Mouse (Mus musculus) spleen, embryonic (tissue): Measurements from ENCODE around the gene Bricd5.
"Not testable (repeated sequence)": the region's sequence is repeated elsewhere in the genome, so short reads cannot be mapped to it uniquely, and the experiment has no call there.

Source experiments
- CTCF ChIA-PET: fragments of 350-600 bp; sonication (Branson Sonifier 250); formaldehyde crosslinking; loops from one replicate; lab custom pipeline; 2022; lab: Charles Lee

Gene Bricd5

DNA sequence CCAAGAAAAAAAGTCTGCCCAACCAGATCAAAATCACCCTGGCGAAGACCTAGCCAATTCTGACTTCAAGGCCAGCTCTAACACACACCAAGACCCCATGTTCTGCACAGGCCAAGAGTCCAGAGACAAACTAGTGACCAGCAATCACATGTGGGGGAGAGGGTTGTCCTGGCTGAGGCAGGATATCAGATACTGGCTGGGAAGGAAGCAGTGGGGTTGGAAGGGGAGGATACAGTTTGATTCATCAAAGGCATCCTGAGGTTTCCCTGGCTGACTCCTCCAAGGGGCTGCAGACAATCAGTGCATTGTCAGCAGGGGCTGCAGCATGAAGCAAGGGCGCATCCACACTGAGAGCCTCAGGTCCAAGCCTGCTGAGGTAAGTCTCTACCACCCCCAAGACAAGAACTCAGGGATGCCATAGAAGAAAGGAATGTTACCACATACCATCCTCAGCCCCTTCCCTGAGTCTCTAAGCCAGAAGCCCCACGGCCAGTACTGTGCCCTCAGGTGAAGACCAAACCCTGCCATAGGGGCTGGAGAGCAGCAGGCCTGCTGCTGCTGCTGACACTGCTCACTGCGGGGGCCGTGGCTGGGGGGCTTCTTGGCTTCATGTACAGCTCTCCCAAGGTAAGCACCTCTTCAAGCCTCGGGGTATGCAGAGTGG, at the start of gene Bricd5:
Gene Bricd5 (plus strand): TSS at position 273 of the 664 bp plus-strand sequence.
- CTCF ChIA-PET: no interaction called here

DNA sequence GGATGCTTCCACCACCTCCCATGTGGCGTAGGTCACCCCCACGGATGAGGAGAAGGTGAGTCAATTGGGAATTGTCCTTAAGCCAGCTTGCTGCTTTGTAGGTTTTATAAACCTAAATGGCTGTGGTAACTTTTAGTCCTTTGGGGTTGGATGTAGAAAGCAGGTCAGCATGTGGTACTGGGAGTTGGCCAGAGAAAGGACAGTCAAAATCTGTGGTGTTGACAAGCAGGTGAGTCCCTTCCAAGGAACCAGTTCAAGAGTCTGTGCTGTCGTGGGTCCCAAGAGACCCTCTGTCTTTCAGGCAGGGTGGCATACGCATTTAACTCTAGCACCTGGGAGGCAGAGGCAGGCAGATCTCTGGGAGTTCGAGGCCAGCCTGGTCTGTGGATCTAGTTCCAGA, 49.2 kb upstream of the Bricd5 start:
- CTCF ChIA-PET: no interaction called here

DNA sequence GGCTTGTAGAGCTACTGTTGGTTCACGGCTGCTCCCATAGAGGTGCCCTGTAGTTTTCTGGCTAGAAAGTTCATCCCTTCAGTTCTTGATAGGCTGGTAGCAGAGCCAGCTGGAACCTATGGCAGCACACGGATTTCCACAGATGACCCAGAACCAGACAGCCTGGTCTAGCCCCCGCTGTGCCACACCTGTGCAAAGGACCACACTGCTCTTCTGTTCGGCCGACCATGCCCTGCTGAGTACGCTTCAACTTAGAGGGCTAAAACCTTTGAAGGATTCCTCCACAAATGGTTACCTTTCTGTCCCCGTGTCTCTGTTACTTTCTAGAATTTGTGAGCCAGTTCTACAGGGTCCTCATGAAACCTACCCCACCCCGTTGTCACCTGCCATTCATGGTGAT, 48.4 kb upstream of the Bricd5 start:
- CTCF ChIA-PET: interaction anchor here (0.6 kb wide), 1 partner anchor 213 kb away, joined by 3 read pairs; no protein-coding TSS in a partner anchor

DNA sequence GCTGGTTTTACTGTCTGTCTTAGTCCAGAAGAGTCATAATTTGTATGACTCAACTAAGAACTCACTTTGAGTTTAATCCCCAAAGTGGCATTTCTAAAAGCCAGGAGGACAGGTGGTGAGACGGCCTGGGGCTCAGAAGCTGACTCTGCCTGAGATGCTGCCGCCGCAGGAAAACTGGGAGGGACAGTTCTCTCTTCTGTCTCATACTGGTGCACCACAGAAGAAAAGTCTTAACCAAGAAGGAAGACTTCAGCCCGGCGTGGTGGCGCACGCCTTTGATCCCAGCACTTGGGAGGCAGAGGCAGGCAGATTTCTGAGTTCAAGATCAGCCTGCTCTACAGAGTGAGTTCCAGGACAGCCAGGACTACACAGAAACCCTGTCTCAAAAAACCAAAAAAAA, 47.8 kb upstream of the Bricd5 start:
- CTCF ChIA-PET: no interaction called here

DNA sequence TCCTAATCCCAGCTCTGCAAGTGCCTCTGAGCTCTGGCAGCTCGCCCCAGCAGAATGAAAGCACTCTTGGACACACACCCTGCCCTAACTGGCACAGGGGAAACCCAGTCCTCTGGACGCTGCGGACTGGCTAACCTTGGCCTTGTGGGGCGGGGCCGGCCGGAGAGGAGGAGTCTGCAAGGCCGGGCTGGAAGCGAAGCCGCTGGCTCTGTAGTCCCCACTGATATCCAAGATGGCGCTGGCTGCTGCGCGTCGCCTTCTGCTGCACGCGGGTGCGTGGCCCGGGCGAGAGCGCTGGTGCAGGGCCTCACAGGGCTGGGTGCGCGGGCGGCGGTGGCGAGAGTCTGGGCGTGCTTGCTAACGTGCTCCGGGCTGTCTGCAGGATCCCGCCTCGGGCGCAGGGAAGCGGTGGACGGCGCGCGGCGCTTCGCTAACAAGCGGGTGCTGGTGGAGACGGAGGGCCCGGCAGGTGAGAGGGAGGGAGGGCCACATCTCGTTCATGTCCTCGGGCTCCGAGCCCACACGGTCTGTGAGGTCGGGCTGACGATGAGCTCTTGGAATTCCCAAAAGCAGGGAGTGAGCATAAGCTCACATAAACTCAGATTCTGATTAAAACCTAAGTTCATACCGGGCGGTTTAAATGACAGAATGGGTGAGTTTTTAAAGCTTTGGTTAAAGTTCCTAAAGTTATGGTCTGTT, 47.1 kb upstream of the Bricd5 start, which contains the start of gene Eci1:
Gene Eci1 (plus strand): TSS at position 171 of the 699 bp plus-strand sequence.
- CTCF ChIA-PET: interaction anchor here (0.5 kb wide), 1 partner anchor 7 kb away, joined by 5 read pairs; no protein-coding TSS in a partner anchor

DNA sequence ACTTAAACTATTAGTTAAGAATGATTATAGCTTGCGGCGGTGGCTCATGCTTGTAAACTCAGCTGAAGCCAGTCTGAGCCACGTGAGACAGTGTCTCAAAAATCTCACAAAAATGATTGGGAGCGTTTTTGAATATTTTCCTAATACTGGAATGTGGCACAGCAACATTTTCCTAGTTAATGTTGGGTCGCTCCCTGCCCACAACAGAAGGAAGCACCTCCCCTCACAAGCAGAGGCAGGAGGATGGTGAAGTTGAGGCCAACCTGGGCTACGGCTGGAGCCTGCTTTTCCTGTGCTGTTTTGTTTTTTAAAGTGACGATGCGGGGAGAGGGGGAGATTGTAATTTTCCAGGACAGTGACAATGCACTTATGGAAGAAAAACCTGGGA, 46.5 kb upstream of the Bricd5 start:
- CTCF ChIA-PET: interaction anchor here (0.5 kb wide), 1 partner anchor 8 kb away, joined by 5 read pairs; no protein-coding TSS in a partner anchor

DNA sequence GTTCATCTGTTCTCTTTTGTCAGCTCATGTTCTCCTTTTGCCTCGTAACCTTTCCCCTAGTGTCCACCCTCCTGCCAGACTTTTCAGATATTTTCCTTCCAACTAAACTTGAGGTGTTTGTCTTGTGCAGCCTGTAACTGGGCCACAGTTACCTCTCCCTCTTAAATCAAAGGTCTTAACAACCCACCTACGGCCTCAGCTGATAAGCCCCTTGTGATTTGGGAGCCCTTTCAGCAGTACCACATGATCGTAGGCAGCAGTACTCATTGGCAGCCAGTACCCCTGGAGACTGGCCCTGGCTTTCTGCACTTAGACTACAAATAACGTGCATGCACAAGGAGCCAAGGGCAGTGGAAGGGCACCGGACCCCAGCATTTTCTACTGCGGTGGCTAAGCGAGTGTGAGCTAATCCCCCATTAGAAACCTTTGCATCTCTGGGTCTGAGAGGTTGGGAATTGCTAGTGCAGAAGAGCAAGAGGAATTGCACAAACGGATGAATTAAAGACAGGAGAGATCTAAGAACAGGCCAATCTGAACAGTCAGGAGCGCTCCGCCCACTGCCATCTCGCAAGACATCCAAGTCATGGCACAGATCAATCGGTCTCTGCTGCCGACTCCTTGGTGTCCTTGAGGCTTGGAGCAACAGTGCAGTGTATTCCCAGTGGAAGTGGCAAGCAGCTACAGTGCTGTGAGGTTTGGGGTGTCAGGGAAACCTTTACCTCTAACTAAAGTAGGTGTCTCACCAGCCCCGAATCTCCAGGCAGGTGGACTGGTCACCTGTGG, 44.3 kb upstream of the Bricd5 start:
- CTCF ChIA-PET: interaction anchor here (0.6 to 0.7 kb wide), 3 partner anchors 283 to 1457 kb away, joined by 4 to 12 read pairs (median 10); no protein-coding TSS in a partner anchor

DNA sequence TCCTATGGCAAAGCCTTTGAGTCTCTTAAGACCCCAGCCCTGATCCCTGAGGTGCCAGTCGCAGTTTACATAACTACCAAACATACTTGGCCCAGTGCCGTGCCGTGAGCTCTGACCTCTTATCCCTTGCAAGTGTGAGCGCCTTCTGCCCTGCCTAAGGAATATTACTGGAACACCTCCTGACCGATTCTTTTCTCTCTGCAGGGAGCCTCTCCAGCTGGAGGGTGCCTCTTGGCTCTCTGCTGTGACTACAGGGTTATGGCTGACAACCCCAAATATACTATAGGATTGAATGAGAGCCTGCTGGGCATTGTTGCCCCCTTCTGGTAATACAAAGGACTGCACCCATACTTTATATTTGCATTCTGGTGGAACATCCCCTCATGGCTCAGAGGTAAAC, 36.7 kb upstream of the Bricd5 start:
- CTCF ChIA-PET: interaction anchor here (0.6 to 1.2 kb wide), 3 partner anchors 15 to 286 kb away, joined by 3 to 16 read pairs (median 3); no protein-coding TSS in a partner anchor

DNA sequence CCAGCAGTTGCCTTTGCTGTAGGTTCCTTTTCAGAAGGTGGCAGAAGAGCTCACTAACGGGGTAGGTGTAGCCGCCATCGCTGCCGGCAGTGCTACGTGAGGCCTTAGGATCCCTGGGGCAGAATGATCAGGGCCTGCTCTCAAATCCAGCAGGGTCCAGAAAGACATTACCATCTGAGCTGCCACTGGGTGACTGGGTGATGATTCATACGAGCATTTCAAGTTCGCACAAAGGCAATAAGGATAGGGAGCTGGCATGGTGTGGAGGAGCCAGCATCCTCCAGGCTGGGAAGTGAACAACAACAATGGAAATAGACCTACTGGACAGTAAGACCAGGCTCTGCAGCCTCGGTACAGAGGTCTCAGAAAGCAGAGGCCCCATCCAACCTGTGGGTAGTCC, 33.3 kb upstream of the Bricd5 start:
- CTCF ChIA-PET: interaction anchor here (0.6 kb wide), 1 partner anchor 144 kb away, joined by 3 read pairs; no protein-coding TSS in a partner anchor

DNA sequence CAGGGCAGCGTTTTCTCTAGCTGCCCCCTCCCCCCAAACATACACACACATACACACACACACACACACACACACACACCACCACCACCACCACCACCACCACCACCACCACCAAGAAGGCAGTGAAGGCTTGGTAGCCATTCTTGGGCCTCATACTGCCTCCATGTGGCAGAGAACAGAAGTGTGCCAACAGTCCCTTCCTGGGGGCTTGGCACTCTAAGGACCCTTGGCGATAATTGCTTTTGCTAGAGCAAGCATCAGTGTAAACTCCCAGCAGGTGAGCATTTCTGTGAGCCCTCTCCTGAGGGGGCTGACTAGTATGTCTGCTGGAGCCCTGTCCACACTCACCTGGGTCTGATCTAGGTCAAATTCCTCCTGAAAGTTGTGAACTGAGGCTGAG, 32.5 kb upstream of the Bricd5 start:
- CTCF ChIA-PET: interaction anchor here (0.6 kb wide), 1 partner anchor 144 kb away, joined by 3 read pairs; no protein-coding TSS in a partner anchor

DNA sequence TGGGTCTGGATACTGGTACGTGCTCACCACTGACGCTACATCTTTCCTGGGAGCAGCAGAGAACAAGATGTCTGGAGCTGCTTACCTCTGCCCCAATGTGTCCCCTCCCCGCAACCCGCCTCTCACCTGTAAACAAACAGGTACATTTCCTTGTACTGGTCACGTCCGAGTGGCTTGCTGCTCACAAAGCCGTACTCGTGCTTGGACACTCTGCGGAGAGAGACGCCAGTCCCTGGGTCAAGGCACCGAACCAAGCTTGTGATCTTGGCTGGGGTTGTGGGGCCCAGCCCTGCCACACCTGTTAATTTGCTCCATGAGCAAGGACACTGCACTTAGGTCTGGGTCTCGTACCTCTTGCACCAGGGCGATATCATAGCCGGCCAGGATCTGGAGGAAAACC, 31.6 kb upstream of the Bricd5 start:
- CTCF ChIA-PET: no interaction called here

DNA sequence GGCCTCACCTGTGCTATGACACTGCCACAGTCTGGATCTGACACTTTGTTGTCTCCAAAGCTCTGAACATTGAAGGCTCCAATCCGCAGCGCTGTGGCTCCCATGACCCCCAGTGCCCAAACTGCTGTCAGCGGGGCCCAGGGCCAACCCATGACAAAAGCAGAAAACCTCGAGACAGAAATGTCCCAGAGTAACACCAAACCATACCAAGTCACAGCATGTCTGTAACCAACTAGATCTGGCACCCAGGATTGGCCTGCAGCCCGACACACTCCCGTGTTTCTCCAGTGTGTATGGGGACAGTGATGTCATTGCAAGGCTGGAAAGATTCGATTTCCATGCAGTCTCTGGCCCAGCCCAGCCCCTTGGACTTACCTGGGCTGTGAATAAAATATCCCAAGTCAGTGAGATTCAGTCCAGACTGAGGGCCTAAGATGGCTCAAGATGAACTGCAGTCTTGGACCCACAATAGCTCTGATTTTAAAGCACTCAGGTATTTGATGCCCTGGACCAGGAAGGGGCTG, 31.0 kb upstream of the Bricd5 start, which contains the start of gene Dnase1l2:
Gene Dnase1l2 (minus strand): TSS at position 474 of the 524 bp plus-strand sequence.
- CTCF ChIA-PET: no interaction called here

DNA sequence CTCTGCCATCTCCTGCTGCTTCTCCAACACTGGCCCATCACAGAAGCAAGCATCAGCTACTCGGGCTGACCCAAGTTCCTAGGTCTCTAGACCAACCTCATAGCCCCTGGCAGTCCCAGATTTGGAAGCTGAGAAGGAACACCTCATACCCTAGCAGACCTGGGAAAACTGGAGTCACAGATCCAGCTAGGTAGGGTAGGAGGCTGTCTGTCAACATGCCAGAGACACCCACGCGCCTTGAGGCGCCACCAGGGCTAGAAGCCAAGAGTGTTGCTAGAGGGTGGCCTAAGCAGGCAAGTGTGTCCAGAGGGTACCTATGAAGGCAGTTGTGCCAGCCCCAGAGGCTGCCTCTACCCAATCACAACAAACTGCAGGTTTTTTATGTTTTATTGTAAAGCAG, 30.3 kb upstream of the Bricd5 start:
- CTCF ChIA-PET: no interaction called here

DNA sequence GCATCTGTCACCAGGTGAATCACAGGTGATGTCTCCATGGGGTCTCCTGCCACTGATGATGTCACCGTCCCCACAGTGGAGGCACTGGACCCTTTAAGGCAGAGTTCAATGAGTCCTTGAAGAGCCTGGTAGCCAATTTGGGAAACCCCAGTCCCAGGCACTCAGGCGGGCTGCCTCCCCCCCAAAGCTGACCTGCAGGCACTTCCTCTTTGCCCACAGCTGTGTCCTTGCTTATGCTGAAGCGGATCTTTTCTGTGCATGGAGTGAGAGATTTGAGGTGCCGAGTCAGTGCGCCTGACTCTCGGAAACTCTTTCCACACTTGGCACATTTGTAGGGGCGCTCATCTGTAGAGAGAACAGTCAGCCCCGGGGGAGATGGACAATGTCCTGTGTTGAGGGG, 27.1 kb upstream of the Bricd5 start:
- CTCF ChIA-PET: interaction anchor here (0.7 kb wide), 1 partner anchor 31 kb away, joined by 3 read pairs; no protein-coding TSS in a partner anchor

DNA sequence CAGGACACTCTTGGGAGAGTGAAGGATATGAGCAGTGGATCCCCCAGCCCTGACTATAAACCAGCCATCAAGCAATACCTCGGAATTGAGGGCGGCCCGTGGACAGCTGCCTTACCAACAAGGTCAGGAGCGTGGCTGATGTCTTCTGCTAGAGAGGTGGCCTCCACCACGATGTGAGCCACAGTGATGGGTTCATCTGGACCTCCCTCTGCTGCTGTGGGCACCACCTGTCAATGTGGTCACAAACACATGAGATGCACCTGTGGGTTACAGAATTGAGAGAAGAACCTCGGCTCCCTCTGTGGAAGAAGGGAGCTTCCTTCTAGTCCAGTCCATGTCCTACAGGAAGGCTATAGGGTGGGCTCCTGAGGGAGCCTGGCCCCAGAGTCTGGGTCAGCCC, 24.2 kb upstream of the Bricd5 start:
- CTCF ChIA-PET: no interaction called here

DNA sequence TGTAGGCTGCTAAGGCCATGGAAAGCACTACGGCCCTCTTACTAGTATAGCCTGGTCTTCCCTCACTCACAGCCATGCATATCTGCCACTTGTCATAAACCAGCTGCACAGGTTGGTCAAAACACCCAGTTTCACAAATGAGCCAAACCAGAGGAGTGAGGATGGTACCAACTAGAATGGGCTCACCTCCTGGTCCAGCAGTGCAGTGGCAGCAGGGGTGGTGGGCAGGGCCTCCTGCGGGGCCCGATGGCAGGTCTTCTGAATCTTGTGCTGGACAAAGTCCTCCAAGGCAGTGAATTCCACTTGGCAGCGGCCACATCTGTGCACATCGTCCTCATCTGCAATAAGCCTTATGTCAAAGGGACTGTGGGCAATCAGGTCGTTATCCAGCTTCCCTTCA, 22.5 kb upstream of the Bricd5 start:
- CTCF ChIA-PET: no interaction called here

DNA sequence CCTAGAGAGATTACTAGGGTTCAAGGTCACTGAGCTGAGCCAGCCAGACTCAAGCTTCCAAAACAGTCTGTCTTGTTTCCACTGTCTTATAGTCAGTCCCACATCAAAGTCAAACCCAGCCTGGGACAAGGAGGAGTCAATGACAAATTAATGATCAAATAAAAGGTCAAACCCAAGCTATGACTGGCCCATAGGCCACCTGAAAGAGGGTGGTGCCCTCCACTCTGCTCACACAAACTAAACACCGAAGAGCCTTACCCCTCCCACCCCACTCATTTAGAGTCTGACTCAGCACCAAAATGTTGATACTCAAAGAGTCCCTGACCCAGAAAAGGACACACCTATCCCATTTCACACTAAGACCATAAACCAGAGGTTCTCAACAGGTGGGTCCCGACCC, 20.3 kb upstream of the Bricd5 start:
- CTCF ChIA-PET: no interaction called here

DNA sequence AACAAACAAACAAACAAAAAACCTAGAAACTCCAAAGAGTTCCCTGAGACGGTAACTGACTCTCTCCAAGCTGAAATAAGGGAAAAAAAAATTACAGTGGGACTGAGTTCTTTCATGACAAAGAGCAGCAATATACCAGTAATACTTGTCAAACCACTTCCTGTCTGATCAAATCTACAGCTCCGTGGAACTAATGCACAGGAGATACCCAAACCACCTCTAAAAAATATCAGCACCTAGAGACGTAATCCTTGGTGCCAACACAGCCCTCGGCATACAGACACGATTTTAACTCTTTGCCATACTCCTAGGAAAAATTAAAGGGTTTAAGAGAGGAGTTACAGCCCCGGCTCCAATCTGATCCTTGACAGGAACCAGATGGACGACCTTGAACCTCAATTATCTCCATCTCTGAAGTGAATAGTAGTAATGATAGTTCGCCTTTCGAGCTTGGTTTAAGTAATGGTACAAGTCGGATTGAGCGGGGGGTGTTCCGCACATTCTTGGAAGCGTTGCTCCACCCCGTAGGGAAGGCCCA, 19.4 kb upstream of the Bricd5 start:
- CTCF ChIA-PET: no interaction called here

DNA sequence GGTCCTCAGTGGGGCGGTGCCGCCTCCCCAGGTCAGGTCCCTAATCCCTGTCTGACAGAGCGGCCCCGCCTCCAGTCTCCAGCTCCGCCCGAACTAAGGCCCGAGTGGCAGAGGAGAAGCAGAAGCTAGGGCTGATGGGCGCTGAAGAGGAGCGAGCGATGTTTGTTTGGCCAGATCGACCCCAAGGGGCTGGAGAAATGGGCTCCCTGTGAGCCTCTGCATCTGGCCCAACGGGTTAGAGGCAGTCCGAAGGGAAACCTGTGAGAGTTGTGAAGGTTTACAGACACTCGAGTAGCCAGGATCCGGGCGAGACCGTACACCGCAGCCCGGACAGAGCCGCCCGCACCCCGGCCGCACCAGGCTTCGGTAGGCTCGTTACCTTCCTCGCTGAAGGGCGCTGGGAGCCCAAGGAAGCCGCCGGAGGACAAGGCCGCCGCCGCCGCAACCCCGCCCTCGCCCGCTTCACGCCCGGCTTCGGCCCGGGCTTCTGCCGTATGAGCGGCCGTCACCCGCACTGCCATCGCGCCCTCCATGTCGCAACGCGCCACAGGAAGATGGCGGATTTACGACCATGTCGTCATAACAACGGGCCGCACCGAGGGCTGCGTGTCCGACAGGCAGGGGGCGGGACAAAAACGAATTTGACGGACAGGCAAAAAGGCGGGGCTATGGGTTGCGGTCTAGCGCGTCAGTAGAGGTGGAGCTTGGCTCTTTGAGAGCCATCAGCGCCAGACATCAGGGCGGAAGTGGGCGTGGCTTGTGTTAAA, 18.7 kb upstream of the Bricd5 start:
- CTCF ChIA-PET: no interaction called here

DNA sequence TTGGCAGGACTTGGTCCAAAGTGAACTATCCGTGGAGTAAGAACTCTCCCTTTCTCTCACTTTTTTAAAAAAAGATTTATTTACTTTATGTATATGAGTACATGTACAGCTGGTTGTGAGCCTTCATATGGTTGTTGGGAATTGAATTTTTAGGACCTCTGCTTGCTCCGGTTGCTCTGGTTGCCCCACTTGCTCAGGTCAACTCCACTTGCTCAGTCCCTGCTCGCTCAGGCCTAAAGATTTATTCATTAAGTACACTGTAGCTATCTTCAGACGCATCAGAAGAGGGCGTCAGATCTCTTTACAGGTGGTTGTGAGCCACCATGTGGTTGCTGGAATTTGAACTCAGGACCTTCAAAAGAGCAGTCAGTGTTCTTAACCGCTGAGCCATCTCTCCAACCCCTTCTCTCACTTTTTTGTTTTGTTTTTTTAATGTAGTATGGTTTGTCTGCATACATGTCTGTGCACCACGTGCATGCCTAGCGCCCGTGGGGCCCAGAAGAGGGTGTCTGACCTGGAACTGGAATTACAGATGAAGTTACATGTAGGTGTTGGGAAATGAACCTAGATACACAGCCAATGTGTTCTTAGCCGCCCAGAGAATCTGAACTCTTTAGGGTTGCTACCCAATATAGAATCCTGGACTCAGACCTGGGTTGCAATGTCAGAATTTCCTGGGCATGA, 18.0 kb upstream of the Bricd5 start:
- CTCF ChIA-PET: not testable (repeated sequence)
